Mouse (Mus musculus): ENCODE measurements at regions not wholly inside any gene's neighbourhood (a gene's known extent, or its start where the extent isn't known, plus 50 kb on each side); places are given as distances from the start of the nearest gene placed in this dataset.

- no peak for TF ChIP-seq POLR2A (IDR thresholded peaks at IDR 0.05; ENCODE audit: borderline replicate concordance, extremely low read depth, insufficient read depth, insufficient read length, poor library complexity, severe bottlenecking)
- no peak for TF ChIP-seq CTCF (IDR thresholded peaks at IDR 0.05; ENCODE audit: borderline replicate concordance, extremely low read depth, insufficient read depth, insufficient read length)
- no peak for DNase-seq (ENCODE audit: low read depth)
These were observed 193.4 kb upstream of the Nrp1 start for GRCm38 (mm10) chr8:128164976-128165375.

DNA sequence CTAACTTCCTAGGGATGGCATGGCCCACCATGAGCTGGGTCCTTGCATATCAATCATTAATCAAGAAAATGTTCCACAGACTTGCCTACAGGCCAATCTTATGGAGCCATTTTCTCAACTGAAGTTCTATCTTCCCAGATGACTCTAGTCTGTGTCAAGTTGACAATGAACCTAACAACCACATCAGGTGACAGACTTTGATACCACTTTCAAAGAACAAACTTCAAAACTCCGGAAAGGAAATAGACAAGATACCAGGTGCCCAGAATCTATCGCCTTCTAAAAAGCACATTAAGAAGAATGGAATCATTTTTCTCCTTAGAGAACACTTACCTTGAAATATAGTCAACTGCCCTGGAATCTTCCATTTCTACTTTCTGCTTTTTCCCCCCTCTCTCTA lies 192.8 kb upstream of the Nrp1 start:
- no peak for DNase-seq (ENCODE audit: low read depth)
- no peak for TF ChIP-seq POLR2A (IDR thresholded peaks at IDR 0.05; ENCODE audit: borderline replicate concordance, extremely low read depth, insufficient read depth, insufficient read length, poor library complexity, severe bottlenecking)
- TF ChIP-seq CTCF (IDR thresholded peaks at IDR 0.05; ENCODE audit: borderline replicate concordance, extremely low read depth, insufficient read depth, insufficient read length) = no peak

DNA sequence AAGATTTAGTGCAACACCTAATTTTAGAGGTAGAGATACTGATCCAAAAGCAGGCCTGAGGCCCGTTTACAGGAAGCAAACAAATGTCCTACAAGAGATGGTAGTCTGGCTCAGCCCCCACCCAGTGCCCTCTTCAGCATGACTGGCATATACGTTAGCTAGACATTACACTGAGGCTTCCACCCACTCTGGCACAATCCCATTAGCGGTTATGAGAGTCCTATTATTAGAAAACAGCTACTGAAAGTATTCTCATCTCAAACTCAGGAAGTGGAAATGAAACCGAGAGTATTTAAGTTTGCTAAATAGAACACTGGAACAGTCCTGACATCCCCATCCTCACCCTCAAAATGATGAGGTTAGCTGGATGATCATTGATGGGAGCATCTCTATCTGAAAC lies 192.3 kb upstream of the Nrp1 start:
- TF ChIP-seq CTCF (IDR thresholded peaks at IDR 0.05; ENCODE audit: borderline replicate concordance, extremely low read depth, insufficient read depth, insufficient read length) (no peak), POLR2A (IDR thresholded peaks at IDR 0.05; ENCODE audit: borderline replicate concordance, extremely low read depth, insufficient read depth, insufficient read length, poor library complexity, severe bottlenecking) (no peak)
- no peak for DNase-seq (ENCODE audit: low read depth)

GRCm38 (mm10) chr8:128168819-128169218 lies 189.6 kb upstream of the Nrp1 start:
- TF ChIP-seq POLR2A (IDR thresholded peaks at IDR 0.05; ENCODE audit: borderline replicate concordance, extremely low read depth, insufficient read depth, insufficient read length, poor library complexity, severe bottlenecking) (no peak), CTCF (IDR thresholded peaks at IDR 0.05; ENCODE audit: borderline replicate concordance, extremely low read depth, insufficient read depth, insufficient read length) (no peak)
- no peak for DNase-seq (ENCODE audit: low read depth)

GRCm38 (mm10) chr8:128171116-128171515 lies 187.3 kb upstream of the Nrp1 start:
- no peak for DNase-seq (ENCODE audit: low read depth)
- TF ChIP-seq CTCF (IDR thresholded peaks at IDR 0.05; ENCODE audit: borderline replicate concordance, extremely low read depth, insufficient read depth, insufficient read length) (no peak), POLR2A (IDR thresholded peaks at IDR 0.05; ENCODE audit: borderline replicate concordance, extremely low read depth, insufficient read depth, insufficient read length, poor library complexity, severe bottlenecking) (no peak)

DNA sequence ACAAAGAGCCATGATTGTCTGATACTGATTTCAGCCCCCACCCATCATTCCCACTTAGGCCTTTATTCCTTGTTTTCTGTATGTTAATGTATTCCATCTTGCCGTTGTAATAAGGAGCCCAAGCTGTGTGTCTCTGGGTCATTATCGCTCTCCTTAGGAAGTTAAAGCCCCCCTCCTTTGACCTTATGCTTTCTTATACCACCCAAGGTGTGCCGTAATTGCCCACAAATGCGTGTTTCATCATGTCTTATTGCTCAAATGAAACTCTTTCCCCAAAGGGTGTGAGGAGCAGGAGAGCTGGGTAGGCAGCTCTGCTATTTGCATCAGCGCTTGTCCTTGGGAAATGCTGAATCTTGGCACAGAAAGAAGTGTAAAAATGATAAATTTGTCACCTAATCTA lies 178.2 kb upstream of the Nrp1 start:
- no peak for TF ChIP-seq CTCF (IDR thresholded peaks at IDR 0.05; ENCODE audit: borderline replicate concordance, extremely low read depth, insufficient read depth, insufficient read length)
- no peak for TF ChIP-seq POLR2A (IDR thresholded peaks at IDR 0.05; ENCODE audit: borderline replicate concordance, extremely low read depth, insufficient read depth, insufficient read length, poor library complexity, severe bottlenecking)
- DNase-seq (ENCODE audit: low read depth) = peak; percentile 62

DNA sequence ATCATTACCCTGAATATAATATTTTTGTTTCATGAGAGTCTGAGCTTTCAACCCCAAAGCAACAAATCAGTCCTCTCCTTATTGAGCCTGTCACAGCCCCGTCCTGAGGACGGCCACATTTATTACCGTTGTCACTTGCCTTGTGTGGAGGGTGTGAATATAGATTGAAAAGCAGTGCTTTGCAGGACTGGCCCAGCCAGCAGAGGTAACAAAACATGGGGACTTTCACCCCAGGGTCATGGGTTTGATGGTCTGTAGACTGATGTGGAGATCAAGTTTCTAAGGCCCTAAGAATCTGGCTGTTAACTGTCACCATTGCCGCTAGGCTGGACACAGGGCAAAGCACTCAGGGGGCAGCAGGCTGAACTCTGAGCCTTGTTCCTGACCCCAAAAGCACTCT lies 175.3 kb upstream of the Nrp1 start:
- TF ChIP-seq POLR2A (IDR thresholded peaks at IDR 0.05; ENCODE audit: borderline replicate concordance, extremely low read depth, insufficient read depth, insufficient read length, poor library complexity, severe bottlenecking) = no peak
- TF ChIP-seq CTCF (IDR thresholded peaks at IDR 0.05; ENCODE audit: borderline replicate concordance, extremely low read depth, insufficient read depth, insufficient read length) = no peak
- no peak for DNase-seq (ENCODE audit: low read depth)

- TF ChIP-seq CTCF (IDR thresholded peaks at IDR 0.05; ENCODE audit: borderline replicate concordance, extremely low read depth, insufficient read depth, insufficient read length) (no peak), POLR2A (IDR thresholded peaks at IDR 0.05; ENCODE audit: borderline replicate concordance, extremely low read depth, insufficient read depth, insufficient read length, poor library complexity, severe bottlenecking) (no peak)
- no peak for DNase-seq (ENCODE audit: low read depth)
These were observed 170.1 kb upstream of the Nrp1 start for GRCm38 (mm10) chr8:128188321-128188720.

DNA sequence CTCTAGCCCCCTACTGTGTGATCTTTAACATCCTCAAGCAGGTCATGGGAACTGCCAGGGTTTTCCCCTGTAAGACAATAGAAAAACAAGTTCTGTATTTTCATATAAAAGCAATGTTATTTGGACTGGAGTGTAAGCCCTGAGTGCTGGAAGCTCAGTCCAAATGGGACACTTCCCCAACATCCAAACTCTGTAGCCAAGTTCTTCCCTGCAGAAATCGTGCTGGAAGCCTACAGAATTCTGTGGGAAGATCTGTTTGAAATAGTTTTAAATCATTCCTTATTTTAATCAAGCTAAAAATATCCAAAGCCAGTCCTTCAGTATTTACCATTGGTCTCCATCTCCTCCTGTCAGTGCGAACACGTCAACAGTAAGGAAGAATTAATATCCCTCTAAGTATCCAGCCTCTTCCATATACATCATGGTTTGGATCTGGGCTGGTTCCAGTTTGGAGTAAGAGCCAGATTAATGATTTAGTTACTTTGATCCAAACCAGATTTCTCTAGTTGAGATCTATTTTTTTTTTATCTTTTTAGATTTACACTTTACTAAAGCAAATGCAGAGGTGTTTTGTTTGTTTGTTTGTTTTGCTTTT lies 165.0 kb upstream of the Nrp1 start:
- TF ChIP-seq POLR2A (IDR thresholded peaks at IDR 0.05; ENCODE audit: borderline replicate concordance, extremely low read depth, insufficient read depth, insufficient read length, poor library complexity, severe bottlenecking) (no peak), CTCF (IDR thresholded peaks at IDR 0.05; ENCODE audit: borderline replicate concordance, extremely low read depth, insufficient read depth, insufficient read length) (no peak)
- DNase-seq (ENCODE audit: low read depth) = no peak

DNA sequence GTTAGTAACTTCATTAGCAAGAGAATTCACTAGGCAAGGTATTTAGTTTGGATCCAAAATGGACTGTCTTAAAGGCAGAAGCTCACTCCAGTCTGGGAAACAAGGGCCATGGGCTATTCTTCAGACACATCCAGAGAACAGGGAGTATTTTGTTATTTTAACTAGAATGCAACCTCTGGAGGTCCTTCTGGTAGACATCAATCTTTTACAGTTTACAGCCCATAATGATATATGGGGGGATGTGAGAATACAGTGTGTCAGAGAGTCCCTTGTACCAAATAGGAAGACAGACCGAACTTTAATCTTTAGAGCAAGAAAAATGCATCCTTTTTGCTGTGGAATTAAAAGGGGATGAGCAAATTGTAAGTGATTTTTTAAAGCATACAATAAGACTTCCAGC lies 157.6 kb upstream of the Nrp1 start:
- no peak for TF ChIP-seq CTCF (IDR thresholded peaks at IDR 0.05; ENCODE audit: borderline replicate concordance, extremely low read depth, insufficient read depth, insufficient read length)
- no peak for TF ChIP-seq POLR2A (IDR thresholded peaks at IDR 0.05; ENCODE audit: borderline replicate concordance, extremely low read depth, insufficient read depth, insufficient read length, poor library complexity, severe bottlenecking)
- DNase-seq (ENCODE audit: low read depth) = no peak

DNA sequence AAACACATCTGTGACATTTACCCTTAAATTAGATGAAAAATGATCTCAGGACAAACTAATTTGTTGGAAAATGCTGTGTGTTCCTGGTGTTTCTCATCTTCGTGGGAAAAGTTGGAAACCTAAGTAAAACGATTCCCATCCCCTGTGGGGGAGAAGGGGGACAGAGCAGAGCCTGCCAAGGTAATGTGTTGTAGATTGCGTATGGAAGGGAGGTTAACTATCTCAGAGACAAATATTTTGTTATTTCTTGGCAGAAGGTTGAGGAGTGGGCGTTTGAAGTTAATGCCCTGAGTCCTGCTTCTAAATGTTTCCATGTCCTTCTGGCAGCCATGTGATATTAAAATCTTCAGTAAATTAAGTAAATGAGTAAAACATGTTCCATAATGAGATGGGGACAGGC lies 156.8 kb upstream of the Nrp1 start:
- DNase-seq (ENCODE audit: low read depth) = no peak
- TF ChIP-seq POLR2A (IDR thresholded peaks at IDR 0.05; ENCODE audit: borderline replicate concordance, extremely low read depth, insufficient read depth, insufficient read length, poor library complexity, severe bottlenecking) (no peak), CTCF (IDR thresholded peaks at IDR 0.05; ENCODE audit: borderline replicate concordance, extremely low read depth, insufficient read depth, insufficient read length) (no peak)

DNA sequence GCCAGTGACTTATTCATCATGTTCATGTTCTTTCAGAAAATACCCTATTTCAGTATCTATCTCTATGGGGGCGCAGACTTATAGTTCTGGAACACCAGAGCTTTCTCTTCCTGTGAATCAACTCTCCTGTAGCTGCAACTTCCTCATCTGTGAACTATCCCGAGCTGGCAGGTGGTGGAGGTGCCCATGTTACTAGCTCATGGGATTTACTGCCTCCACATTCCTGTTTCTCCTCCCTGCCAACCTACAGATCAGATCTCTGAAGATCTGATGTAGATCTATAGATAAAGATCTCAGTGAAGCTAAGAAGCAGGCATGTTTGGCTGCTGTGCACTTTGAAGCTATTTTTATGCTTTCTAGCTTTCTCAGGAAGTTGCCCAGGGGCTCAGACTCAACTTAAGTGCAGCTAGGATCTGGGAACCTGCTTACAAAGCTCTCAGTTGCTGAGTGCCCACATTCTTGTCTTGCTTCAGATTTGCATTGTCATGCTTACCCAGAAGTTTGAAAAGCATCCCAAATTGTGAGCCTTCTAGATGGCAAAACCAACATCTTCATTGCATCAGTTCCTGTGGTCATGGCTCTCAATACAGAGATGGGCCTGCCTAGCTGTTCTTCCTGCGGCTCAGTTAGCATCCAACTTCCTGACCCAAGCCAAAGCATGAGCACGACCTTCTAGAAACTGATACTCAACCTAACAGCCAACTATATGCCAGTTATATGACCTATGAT lies 156.1 kb upstream of the Nrp1 start:
- no peak for TF ChIP-seq POLR2A (IDR thresholded peaks at IDR 0.05; ENCODE audit: borderline replicate concordance, extremely low read depth, insufficient read depth, insufficient read length, poor library complexity, severe bottlenecking)
- TF ChIP-seq CTCF (IDR thresholded peaks at IDR 0.05; ENCODE audit: borderline replicate concordance, extremely low read depth, insufficient read depth, insufficient read length) = no peak
- no peak for DNase-seq (ENCODE audit: low read depth)

Data from brain, embryonic 14.5 days (tissue).